Mouse (Mus musculus) megakaryocyte, embryonic 14.5 days (primary cell): ENCODE measurements around the gene Zfp809.

Experiments
- FLI1 ChIP-seq: IDR thresholded peaks from 2 replicates; pipeline ENCODE4 v1.6.1; 2012; ENCODE audit warnings: low read length, inconsistent platforms, mixed read lengths
- GATA1 ChIP-seq: IDR thresholded peaks from 3 replicates; pipeline ENCODE4 v1.6.1; 2012; ENCODE audit warnings: mixed read lengths, low read length, inconsistent platforms, borderline replicate concordance

- TF ChIP-seq FLI1 (no peak), GATA1 (no peak)
Measured at GRCm38 (mm10) chr9:22258784-22259183, 33.3 kb downstream of the Zfp809 start.
